Mouse (Mus musculus) MEL (cell line): ENCODE results near the gene Coq6.

Source experiments
- CHD1 ChIP-seq: IDR thresholded peaks from 2 replicates; pipeline ENCODE4 v1.6.1; 2012; ENCODE audit warnings: low read depth, mild to moderate bottlenecking, inconsistent platforms, low read length, improper control_type of control experiment
- CTCF ChIP-seq, 3 experiments: IDR thresholded peaks in 2 of 3; conservative IDR thresholded peaks in 1 of 3; 2 replicates each; pipeline ENCODE4 v1.5.1; 2011 to 2012; ENCODE audit warnings: low read length in 3 of 3, low read depth in 2 of 3, mild to moderate bottlenecking in 2 of 3, improper control_type of control experiment in 1 of 3, inconsistent platforms in 1 of 3, mixed read lengths in 1 of 3, moderate library complexity in 1 of 3; ENCODE audit not compliant: control insufficient read depth in 1 of 3, insufficient read depth in 1 of 3, poor library complexity in 1 of 3, severe bottlenecking in 1 of 3
- HCFC1 ChIP-seq: IDR thresholded peaks from 2 replicates; pipeline ENCODE4 v1.6.1; 2012; ENCODE audit warnings: low read depth, mild to moderate bottlenecking, inconsistent platforms, low read length, improper control_type of control experiment, moderate library complexity
- JUND ChIP-seq: IDR thresholded peaks from 2 replicates; pipeline ENCODE4 v1.6.1; 2011; ENCODE audit warnings: low read depth, mild to moderate bottlenecking, improper control_type of control experiment, low read length
- MXI1 ChIP-seq: IDR thresholded peaks from 2 replicates; pipeline ENCODE4 v1.6.1; 2011; ENCODE audit warnings: mild to moderate bottlenecking, low read depth, low read length, improper control_type of control experiment
- RCOR1 ChIP-seq: IDR thresholded peaks from 2 replicates; pipeline ENCODE4 v1.6.1; 2012; ENCODE audit warnings: low read depth, mild to moderate bottlenecking, inconsistent platforms, low read length, improper control_type of control experiment

- TF ChIP-seq CTCF (IDR thresholded peaks at IDR 0.05 in 2 of 3, conservative IDR thresholded peaks at IDR 0.05 in 1 of 3; ENCODE audit: control insufficient read depth in 1 of 3, insufficient read depth in 1 of 3, low read depth in 2 of 3, low read length in 3 of 3, poor library complexity in 1 of 3, severe bottlenecking in 1 of 3) (no peak), HCFC1 (no peak), RCOR1 (no peak), JUND (no peak), CHD1 (no peak), MXI1 (no peak)
Observed at GRCm38 (mm10) chr12:84371647-84372046, 10.2 kb downstream of the Coq6 start.
